Mouse (Mus musculus): ENCODE data around the gene Bola1.
"Not testable (repeated sequence)": the region's sequence is repeated elsewhere in the genome, so short reads cannot be mapped to it uniquely, and the experiment has no call there.

Bola1 gene

DNA sequence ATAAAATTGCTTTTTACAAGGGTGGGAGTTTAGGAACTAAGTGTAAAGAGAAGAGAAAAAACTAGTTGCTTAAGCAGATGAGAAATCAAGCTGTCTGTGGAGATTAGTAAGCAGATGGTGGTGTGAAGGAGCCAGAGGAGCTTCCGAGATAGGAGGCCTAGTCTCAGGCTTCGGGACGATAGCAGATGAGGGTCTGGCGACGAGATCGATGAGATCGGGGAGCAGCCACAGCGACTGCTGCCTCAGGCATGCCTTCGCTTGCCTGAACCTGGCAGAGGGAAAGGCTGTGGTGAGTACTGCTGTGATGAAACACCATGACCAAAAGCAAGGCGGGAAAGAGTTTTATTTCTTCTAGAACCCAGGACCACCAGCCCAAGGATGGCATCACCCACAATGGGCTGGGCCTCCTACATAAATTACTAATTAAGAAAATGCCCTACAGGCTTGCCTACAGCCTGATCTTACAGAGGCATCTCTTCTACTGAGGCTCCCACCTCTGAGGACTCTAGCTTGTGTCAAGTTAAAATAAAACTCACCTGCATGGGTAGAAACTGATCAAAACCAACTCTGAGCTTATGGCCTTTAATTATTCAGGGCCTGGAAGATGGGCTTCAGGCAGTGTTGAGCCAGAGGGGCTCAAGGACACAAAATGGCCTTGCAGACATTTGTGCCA, 35.3 kb upstream of the Bola1 start:
- DNase-seq (ENCODE audit: low read depth, low spot score): no peak
- H3K27me3 ChIP-seq (ENCODE audit: control insufficient read depth, insufficient read depth, low read length, poor library complexity, severe bottlenecking): no peaks in the 10 kb centered on the region
- H3K36me3 ChIP-seq (ENCODE audit: control insufficient read depth, insufficient read depth, low read length, poor library complexity, severe bottlenecking): no peaks in the 10 kb centered on the region

DNA sequence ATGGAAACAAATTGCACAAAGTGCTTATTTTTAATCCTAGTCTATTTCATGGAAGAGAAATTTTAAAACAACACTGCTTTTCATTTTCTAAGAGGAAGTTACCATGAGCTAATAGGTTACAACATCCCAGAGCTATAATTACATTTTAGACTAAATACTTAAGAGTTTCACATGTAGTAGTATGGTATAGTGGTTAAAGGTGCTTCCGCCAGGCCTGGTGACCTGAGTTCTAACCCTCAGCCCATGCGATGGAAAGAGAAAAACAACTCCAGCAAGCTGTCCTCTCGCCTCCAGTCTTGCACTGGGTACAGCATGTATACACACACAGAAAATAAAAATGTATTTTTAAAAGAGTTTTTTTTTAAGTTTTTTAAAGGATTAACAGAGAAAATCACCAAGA, 32.3 kb upstream of the Bola1 start:
- H3K27me3 ChIP-seq (ENCODE audit: control insufficient read depth, insufficient read depth, low read length, poor library complexity, severe bottlenecking): no peaks in the 10 kb centered on the region
- peak; percentile 56 for DNase-seq (ENCODE audit: low read depth, low spot score)
- H3K36me3 ChIP-seq (ENCODE audit: control insufficient read depth, insufficient read depth, low read length, poor library complexity, severe bottlenecking): no peaks in the 10 kb centered on the region

DNA sequence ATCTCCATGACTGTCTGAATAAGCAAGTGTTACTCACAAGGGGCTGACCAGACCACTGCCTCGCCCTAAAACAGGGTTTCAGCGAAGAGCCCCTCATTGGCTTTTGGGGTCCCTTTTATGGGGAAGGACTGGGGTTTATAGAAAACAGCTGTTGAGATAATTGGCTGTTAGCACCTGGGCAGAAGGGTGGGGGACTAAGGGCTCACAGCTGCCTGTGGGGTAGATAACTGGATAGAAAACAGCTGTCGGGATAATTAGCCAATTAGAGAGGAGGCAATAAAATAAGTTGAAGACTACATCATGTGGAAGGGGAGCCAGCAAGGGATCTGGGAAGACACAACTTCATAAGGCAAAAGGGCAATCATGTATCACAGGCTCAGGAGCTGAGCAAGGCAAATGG, 31.4 kb upstream of the Bola1 start:
- DNase-seq (ENCODE audit: low read depth, low spot score): no peak
- H3K36me3 ChIP-seq (ENCODE audit: control insufficient read depth, insufficient read depth, low read length, poor library complexity, severe bottlenecking): no peaks in the 10 kb centered on the region
- no peaks in the 10 kb centered on the region for H3K27me3 ChIP-seq (ENCODE audit: control insufficient read depth, insufficient read depth, low read length, poor library complexity, severe bottlenecking)

DNA sequence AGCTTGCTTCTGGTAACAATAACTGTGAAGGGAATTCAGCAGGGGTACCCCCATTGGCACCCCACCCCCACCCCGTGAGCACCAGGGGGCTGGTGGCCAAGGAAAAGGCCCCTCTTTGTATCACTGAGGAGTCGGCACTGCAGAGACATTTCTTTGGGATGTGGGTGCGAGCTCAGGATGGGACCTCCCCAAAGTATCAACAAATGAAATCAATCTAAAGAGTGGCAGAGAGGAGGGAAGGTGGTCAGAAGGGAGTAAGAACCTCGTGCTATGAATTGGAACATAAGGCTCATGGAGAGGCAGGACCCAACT, 29.5 kb upstream of the Bola1 start:
- H3K36me3 ChIP-seq (ENCODE audit: control insufficient read depth, insufficient read depth, low read length, poor library complexity, severe bottlenecking): no peaks in the 10 kb centered on the region
- no peak for DNase-seq (ENCODE audit: low read depth, low spot score)
- no peaks in the 10 kb centered on the region for H3K27me3 ChIP-seq (ENCODE audit: control insufficient read depth, insufficient read depth, low read length, poor library complexity, severe bottlenecking)

DNA sequence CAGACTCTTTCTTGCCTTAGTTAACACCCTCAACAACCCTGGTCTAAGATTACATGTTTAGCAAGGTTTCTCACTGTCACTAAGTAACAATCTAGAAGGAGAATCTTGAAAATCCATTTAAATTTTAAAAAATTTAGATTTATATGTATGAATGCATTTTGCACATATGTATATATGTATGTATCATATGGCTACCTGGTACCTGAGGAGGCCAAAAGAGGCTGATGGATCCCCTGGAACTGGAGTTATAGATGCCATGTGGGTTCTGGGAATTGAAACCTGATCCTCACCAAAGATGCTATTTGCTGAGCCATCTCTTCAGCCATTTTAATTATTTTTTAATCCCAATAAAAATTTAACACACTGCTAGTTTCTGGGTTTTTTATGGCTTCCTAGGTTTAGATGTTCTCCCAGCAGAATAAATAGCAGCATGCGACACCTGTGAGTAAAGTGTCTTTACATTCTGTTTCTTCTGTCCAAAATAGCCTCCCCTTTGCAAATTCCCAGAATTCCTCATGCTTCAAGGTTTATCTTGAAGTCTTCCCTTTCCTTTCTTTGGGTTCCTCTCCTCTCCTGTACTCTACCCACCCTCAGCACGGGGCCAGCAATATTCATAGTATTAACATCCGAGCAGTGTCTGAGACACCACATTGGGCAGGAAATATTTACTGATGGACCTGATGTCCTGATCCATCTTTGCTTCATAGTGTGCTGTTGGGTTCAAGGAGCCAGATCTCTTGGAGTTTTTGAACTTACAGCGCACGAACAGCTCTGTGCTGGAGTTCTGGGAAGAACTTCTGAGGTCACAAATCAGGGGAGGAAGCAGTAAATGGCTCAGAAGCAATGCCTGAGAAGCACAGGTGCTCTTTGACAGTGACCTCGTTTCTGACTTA, 28.9 kb upstream of the Bola1 start:
- H3K36me3 ChIP-seq (ENCODE audit: control insufficient read depth, insufficient read depth, low read length, poor library complexity, severe bottlenecking): no peaks in the 10 kb centered on the region; the same call in 1 of the 2 replicates
- no peak for DNase-seq (ENCODE audit: low read depth, low spot score)
- no peaks in the 10 kb centered on the region for H3K27me3 ChIP-seq (ENCODE audit: control insufficient read depth, insufficient read depth, low read length, poor library complexity, severe bottlenecking)

DNA sequence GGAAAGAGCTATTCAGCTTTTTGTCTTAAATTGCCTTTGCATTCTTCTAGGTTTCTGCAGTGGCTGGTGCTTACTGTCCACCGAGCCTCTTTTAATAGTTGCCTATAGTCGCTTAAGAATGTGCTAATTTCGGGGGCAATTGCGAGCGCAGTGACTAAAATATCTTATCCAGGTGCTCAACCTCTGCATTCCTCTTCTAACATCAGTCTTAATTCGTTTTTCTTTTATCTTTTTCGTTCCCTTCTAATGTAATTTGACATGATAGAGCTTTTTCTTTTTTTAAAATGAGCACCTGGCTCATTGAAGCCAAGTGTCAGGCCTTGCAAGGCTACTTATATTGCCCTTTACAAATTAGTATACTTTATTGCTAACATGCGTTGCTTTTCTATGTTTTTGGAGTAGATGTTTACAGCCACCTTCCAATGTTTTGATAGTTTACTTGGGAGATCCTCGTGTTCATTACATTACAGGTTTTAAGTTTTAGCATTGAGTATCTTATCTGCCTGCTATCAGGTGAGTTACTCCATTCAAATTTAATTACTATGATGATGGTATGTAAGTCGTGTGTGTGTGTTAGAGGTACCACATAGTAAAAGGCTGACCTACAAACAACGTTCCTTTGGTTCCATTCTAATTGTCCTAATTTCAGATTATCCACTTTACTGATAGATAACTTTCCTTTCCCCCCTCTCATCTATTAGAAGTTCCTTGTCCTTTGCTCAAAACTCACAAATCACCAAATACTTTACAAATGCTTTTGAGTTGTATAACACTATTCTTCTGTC, 28.0 kb upstream of the Bola1 start:
- Histone ChIP-seq H3K36me3 (ENCODE audit: control insufficient read depth, insufficient read depth, low read length, poor library complexity, severe bottlenecking) (no peaks in the 10 kb centered on the region; the same call in 1 of the 2 replicates), H3K27me3 (ENCODE audit: control insufficient read depth, insufficient read depth, low read length, poor library complexity, severe bottlenecking) (no peaks in the 10 kb centered on the region)
- no peak for DNase-seq (ENCODE audit: low read depth, low spot score)

DNA sequence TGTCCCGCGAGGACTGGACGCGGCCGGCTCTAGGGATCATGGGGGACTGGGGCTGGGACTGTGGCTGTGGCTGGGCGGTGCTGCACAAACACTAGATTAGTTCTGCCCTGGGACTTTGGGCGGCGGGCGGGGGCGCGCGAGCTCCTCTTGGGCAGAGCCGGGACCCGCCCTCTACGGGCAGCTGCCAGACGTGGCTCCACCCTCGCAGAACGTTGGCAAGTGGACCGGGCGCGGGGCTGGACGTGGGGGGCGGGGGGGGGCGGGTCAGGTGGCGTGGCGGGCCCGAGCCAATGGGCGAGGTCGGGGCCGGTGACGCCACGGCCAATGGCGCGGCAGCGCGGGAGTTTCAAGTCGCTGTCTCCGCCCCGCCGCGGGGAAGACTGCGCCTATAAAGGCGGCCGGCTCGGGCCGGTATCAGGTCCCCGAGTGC, 26.9 kb upstream of the Bola1 start, which contains the start of gene Hist2h3c1:
Gene Hist2h3c1 (plus strand): TSS at position 259 of the 430 bp plus-strand sequence.
- not testable (repeated sequence) for H3K27me3 ChIP-seq (ENCODE audit: control insufficient read depth, insufficient read depth, low read length, poor library complexity, severe bottlenecking); H3K36me3 ChIP-seq (ENCODE audit: control insufficient read depth, insufficient read depth, low read length, poor library complexity, severe bottlenecking); DNase-seq (ENCODE audit: low read depth, low spot score)

DNA sequence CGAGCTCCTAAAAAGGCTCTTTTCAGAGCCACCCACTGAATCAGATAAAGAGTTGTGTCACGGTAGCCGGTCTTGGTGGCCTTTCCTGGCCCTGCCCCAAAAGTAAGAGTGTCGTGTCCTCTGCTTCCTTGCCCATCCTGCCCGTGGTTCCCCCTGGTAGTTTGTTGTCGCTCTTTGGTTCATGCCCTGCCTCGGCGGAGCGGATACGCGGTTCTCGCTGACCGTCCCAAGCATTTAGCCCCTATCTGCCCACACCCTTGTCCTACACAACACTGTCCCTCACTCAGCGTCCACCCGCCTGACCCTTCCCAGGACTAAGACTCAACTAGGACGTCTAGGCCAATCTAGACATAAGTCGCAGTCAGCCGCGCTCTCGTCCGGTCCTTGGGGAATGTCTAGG, 26.5 kb upstream of the Bola1 start:
- not testable (repeated sequence) for H3K27me3 ChIP-seq (ENCODE audit: control insufficient read depth, insufficient read depth, low read length, poor library complexity, severe bottlenecking); DNase-seq (ENCODE audit: low read depth, low spot score); H3K36me3 ChIP-seq (ENCODE audit: control insufficient read depth, insufficient read depth, low read length, poor library complexity, severe bottlenecking)

DNA sequence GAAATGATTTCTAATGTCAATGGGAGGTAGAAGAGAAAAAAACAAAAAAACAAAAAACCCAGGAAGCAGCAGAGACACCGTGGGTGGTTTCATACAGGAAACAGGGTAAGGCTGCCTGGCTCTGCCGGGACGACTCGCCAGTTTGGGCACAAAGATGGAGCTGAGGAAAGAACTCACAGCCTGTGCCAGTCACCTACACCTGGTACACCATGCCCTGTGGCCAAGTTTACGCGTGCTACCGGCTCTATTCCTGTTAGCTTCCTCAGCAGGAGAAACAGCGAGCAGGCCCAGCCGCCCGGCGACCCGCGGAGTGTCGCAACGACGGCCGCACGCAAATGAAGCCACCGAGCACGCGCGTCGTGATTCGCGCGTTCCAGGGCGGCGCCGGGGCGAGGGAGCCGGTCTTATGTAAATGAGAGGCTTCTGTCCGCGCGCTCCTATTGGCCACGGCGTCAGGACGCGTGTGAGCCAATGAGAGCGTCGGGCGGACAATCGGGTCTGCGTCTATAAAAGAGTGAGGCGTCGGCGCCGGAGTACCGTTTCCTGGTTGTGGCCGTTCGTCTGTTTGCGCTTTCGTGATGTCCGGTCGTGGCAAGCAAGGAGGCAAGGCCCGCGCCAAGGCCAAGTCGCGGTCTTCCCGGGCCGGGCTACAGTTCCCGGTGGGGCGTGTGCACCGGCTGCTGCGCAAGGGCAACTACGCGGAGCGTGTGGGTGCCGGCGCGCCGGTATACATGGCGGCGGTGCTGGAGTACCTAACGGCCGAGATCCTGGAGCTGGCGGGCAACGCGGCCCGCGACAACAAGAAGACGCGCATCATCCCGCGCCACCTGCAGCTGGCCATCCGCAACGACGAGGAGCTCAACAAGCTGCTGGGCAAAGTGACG, 25.7 kb upstream of the Bola1 start, which contains the start of gene Hist2h2aa1:
Gene Hist2h2aa1 (plus strand): TSS at position 495 of the 884 bp plus-strand sequence.
- peak; percentile 86 for DNase-seq (ENCODE audit: low read depth, low spot score)
- not testable (repeated sequence) for H3K36me3 ChIP-seq (ENCODE audit: control insufficient read depth, insufficient read depth, low read length, poor library complexity, severe bottlenecking); H3K27me3 ChIP-seq (ENCODE audit: control insufficient read depth, insufficient read depth, low read length, poor library complexity, severe bottlenecking)

DNA sequence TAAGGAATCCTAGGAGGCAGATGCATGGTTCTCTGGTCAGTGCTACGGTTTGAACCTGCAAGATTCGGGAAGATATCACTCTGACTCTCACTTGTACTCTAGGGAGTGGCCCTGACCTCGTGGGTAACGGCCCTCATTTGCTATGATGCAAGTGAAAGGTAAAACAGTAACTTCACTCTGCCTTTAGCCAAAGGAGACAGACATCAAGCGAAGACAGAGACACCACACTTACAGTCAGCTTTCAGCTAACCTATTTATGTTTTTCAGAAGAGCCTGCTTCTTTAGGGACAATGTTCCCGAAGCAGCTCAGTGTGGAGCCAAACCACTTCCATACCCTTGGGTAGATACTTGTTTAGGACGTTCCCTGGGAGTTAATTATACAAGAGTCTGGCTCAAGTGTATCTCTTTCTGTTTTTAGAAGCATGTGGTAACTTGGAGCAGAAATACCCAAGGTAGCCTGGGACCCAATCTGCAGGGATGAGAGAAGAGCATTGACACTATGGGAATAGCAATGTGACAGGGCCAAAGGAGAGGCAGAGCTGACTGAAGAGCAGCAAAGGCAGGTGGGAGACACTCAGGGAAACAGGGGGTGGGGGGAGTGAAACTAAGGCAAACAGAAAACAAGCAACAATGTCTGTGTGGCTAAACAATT, 24.5 kb upstream of the Bola1 start:
- H3K36me3 ChIP-seq (ENCODE audit: control insufficient read depth, insufficient read depth, low read length, poor library complexity, severe bottlenecking): no peaks in the 10 kb centered on the region; the same call in 1 of the 2 replicates
- H3K27me3 ChIP-seq (ENCODE audit: control insufficient read depth, insufficient read depth, low read length, poor library complexity, severe bottlenecking): no peaks in the 10 kb centered on the region
- DNase-seq (ENCODE audit: low read depth, low spot score): no peak

DNA sequence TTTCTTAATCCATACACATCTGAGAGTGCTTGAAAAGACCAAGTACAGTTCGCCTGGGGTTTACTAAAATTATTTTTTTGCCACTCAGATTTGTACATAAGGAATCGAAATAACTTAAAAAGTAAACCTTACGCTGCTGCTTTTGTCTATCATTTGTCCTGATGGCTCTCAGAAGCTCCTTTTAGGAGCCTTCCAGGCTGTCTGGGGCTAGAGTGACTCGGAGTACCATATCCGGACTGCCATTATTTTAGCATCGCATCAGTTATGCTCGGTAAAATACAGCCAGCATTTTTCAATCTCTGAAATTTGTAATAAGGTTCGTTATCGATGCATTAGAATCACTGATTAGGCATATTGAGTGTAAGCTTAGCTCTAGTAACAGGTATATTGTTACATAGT, 21.3 kb upstream of the Bola1 start:
- Histone ChIP-seq H3K27me3 (ENCODE audit: control insufficient read depth, insufficient read depth, low read length, poor library complexity, severe bottlenecking) (no peaks in the 10 kb centered on the region), H3K36me3 (ENCODE audit: control insufficient read depth, insufficient read depth, low read length, poor library complexity, severe bottlenecking) (no peaks in the 10 kb centered on the region; the same call in 1 of the 2 replicates)
- DNase-seq (ENCODE audit: low read depth, low spot score): no peak

DNA sequence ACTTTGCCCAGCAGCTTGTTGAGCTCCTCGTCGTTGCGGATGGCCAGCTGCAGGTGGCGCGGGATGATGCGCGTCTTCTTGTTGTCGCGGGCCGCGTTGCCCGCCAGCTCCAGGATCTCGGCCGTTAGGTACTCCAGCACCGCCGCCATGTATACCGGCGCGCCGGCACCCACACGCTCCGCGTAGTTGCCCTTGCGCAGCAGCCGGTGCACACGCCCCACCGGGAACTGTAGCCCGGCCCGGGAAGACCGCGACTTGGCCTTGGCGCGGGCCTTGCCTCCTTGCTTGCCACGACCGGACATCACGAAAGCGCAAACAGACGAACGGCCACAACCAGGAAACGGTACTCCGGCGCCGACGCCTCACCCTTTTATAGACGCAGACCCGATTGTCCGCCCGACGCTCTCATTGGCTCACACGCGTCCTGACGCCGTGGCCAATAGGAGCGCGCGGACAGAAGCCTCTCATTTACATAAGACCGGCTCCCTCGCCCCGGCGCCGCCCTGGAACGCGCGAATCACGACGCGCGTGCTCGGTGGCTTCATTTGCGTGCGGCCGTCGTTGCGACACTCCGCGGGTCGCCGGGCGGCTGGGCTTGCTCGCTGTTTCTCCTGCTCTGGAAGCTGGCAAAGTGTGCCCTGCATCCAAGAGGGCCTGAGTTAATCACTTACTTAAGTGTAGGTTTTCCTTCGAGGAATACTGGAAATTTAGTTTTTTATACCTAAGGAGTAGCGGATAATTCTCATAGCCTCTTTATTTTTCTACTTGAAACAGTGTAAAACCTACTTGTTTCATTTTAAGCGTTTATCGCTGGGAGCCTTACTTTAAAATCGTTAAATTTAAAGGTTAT, 20.7 kb upstream of the Bola1 start, which contains the start of gene Hist2h2aa2:
Gene Hist2h2aa2 (minus strand): TSS at position 328 of the 850 bp plus-strand sequence.
- H3K36me3 ChIP-seq (ENCODE audit: control insufficient read depth, insufficient read depth, low read length, poor library complexity, severe bottlenecking); H3K27me3 ChIP-seq (ENCODE audit: control insufficient read depth, insufficient read depth, low read length, poor library complexity, severe bottlenecking): not testable (repeated sequence)
- peak; percentile 69 for DNase-seq (ENCODE audit: low read depth, low spot score)
